23 mouse cellular contexts compared by ENCODE assay signal in the genomic region with DNA sequence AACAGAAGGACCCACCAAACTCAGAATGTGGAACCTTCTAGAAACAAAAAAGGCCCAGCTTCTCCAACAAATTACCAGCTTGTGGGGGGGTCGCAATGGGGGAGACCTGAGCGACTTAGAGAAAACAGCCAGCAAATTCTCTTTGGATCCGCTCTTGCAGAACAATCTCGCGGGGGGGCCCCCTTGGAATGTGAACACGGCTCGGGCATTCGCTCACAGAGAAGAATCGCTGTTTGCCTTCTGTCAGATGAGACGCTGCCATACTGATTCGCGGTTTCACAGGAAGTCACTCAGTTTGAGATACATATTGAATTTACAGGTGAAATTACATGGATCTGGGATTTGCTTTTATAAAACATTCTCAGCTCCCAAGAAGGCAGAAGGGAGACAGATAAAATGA.
DNase-seq lines count a peak whose midpoint lies in the region; ATAC-seq and TF ChIP-seq lines count a peak whose summit lies in the region.
"Had no signal": no experiment of that assay in that cellular context is flagged by ENCODE, and none has a peak within 500 bp of the region (broad histone marks: within the 10 kb centered on the region; RNA-seq: fewer than 3 reads in every experiment).

No protein-coding gene starts in this region.

- no peak for ATAC-seq in hindbrain, postnatal 0 days
- ATAC-seq in hindbrain, embryonic 12.5 days (ENCODE audit: low FRiP score) = no peak
- no peak for ATAC-seq in midbrain, postnatal 0 days (ENCODE audit: low FRiP score)
- ATAC-seq in midbrain, embryonic 16.5 days = no peak
- ATAC-seq: intestine, embryonic 16.5 days; liver, embryonic 12.5 days; liver, postnatal 0 days; Patski had no signal

- H3K9ac ChIP-seq in hindbrain, postnatal 0 days (replicated peaks; ENCODE audit: low read length) = no peak overlapping the region
- no peak overlapping the region for H3K9ac ChIP-seq in hindbrain, embryonic 12.5 days
- no peak overlapping the region for H3K9ac ChIP-seq in midbrain, postnatal 0 days (replicated peaks; ENCODE audit: low read length, poor library complexity, severe bottlenecking)
- H3K9ac ChIP-seq in midbrain, embryonic 16.5 days (ENCODE audit: low read depth, low read length) = no peak overlapping the region
- H3K9ac ChIP-seq: embryonic facial prominence, embryonic 13.5 days; liver, embryonic 12.5 days; liver, postnatal 0 days; midbrain, embryonic 12.5 days; neural tube, embryonic 15.5 days had no signal

- no peak overlapping the region for H3K4me3 ChIP-seq in hindbrain, postnatal 0 days (ENCODE audit: low read length)
- no peak overlapping the region for H3K4me3 ChIP-seq in hindbrain, embryonic 12.5 days
- no peak overlapping the region for H3K4me3 ChIP-seq in midbrain, postnatal 0 days (ENCODE audit: low read depth, low read length)
- no peak overlapping the region for H3K4me3 ChIP-seq in midbrain, embryonic 16.5 days (ENCODE audit: low read depth, low read length)
- H3K4me3 ChIP-seq: embryonic facial prominence, embryonic 13.5 days; layer of hippocampus, adult 2 months; liver, embryonic 12.5 days; midbrain, embryonic 12.5 days; neural tube, embryonic 15.5 days had no signal

- 54% methylated on average over 12 of the region's 12 CpGs for WGBS in hindbrain, postnatal 0 days
- WGBS in hindbrain, embryonic 12.5 days = 55% methylated on average over 12 of the region's 12 CpGs
- WGBS in midbrain, postnatal 0 days = 45% methylated on average over 12 of the region's 12 CpGs
- WGBS in midbrain, embryonic 16.5 days = 45% methylated on average over 12 of the region's 12 CpGs

- H3K9me3 ChIP-seq in hindbrain, postnatal 0 days (ENCODE audit: low read length) = no peaks in the 10 kb centered on the region
- H3K9me3 ChIP-seq in hindbrain, embryonic 12.5 days (replicated peaks) = no peaks in the 10 kb centered on the region
- no peaks in the 10 kb centered on the region for H3K9me3 ChIP-seq in midbrain, postnatal 0 days (ENCODE audit: low read length)
- no peaks in the 10 kb centered on the region for H3K9me3 ChIP-seq in midbrain, embryonic 16.5 days (replicated peaks; ENCODE audit: control insufficient read depth, low read length, poor library complexity, severe bottlenecking)
- H3K9me3 ChIP-seq: embryonic facial prominence, embryonic 13.5 days; liver, embryonic 12.5 days; midbrain, embryonic 12.5 days; neural tube, embryonic 15.5 days had no signal

- TF ChIP-seq CTCF in hindbrain, postnatal 0 days (IDR thresholded peaks at IDR 0.05; ENCODE audit: low read depth) = no peak
- TF ChIP-seq CTCF in midbrain, postnatal 0 days (IDR thresholded peaks at IDR 0.05) = no peak

- peak; percentile 24 for DNase-seq in embryo, embryonic 11 days
- DNase-seq in embryo, embryonic 9.5 days (ENCODE audit: extremely low spot score) = no peak
- peak; percentile 33 for DNase-seq in hindbrain, postnatal 0 days (ENCODE audit: low spot score)
- DNase-seq in midbrain, postnatal 0 days (ENCODE audit: low spot score) = peak; percentile 37
- no peak for DNase-seq in heart, adult 9 months (ENCODE audit: low spot score in 2 of 2)
- DNase-seq: adrenal gland, postnatal 10 days; cerebellum, adult 18-20 months; gastrocnemius, postnatal 10 days; heart, postnatal 14 days; liver, postnatal 0 days; lung, postnatal 36 days; retina, postnatal 1 day; thymus, adult 2 months; thymus, postnatal 36 days had no signal

- no peak overlapping the region for H3K4me2 ChIP-seq in hindbrain, postnatal 0 days (ENCODE audit: low read depth, low read length)
- no peak overlapping the region for H3K4me2 ChIP-seq in hindbrain, embryonic 12.5 days (replicated peaks)
- H3K4me2 ChIP-seq in midbrain, postnatal 0 days (ENCODE audit: low read depth, low read length, poor library complexity, severe bottlenecking) = no peak overlapping the region
- H3K4me2 ChIP-seq in midbrain, embryonic 16.5 days (ENCODE audit: low read length) = no peak overlapping the region
- H3K4me2 ChIP-seq: embryonic facial prominence, embryonic 13.5 days; liver, embryonic 12.5 days; midbrain, embryonic 12.5 days; neural tube, embryonic 15.5 days had no signal

- no peaks in the 10 kb centered on the region for H3K27me3 ChIP-seq in hindbrain, postnatal 0 days (ENCODE audit: insufficient read depth, low read length)
- no peaks in the 10 kb centered on the region for H3K27me3 ChIP-seq in hindbrain, embryonic 12.5 days
- no peaks in the 10 kb centered on the region for H3K27me3 ChIP-seq in midbrain, postnatal 0 days (ENCODE audit: insufficient read depth, low read length)
- H3K27me3 ChIP-seq in midbrain, embryonic 16.5 days (ENCODE audit: control insufficient read depth, insufficient read depth, low read depth, low read length) = no peaks in the 10 kb centered on the region
- H3K27me3 ChIP-seq: embryonic facial prominence, embryonic 13.5 days; liver, embryonic 12.5 days; neural tube, embryonic 15.5 days; Patski had no signal

- peaks cover 7% of the 10 kb centered on the region for H3K4me1 ChIP-seq in hindbrain, postnatal 0 days (ENCODE audit: insufficient read depth, low read length)
- H3K4me1 ChIP-seq in hindbrain, embryonic 12.5 days = peaks cover 6% of the 10 kb centered on the region
- H3K4me1 ChIP-seq in midbrain, postnatal 0 days (ENCODE audit: insufficient read depth, low read length) = no peaks in the 10 kb centered on the region
- H3K4me1 ChIP-seq in midbrain, embryonic 16.5 days (ENCODE audit: control insufficient read depth, insufficient read depth, low read length) = peaks cover 6% of the 10 kb centered on the region; the same call in 1 of the 2 replicates
- H3K4me1 ChIP-seq: liver, embryonic 12.5 days; midbrain, embryonic 12.5 days had no signal

- no peaks in the 10 kb centered on the region; the same call in 1 of the 2 replicates for H3K36me3 ChIP-seq in hindbrain, postnatal 0 days (ENCODE audit: insufficient read depth, low read length)
- H3K36me3 ChIP-seq in hindbrain, embryonic 12.5 days = no peaks in the 10 kb centered on the region
- no peaks in the 10 kb centered on the region for H3K36me3 ChIP-seq in midbrain, postnatal 0 days (ENCODE audit: insufficient read depth, low read length)
- no peaks in the 10 kb centered on the region for H3K36me3 ChIP-seq in midbrain, embryonic 16.5 days (ENCODE audit: control insufficient read depth, insufficient read depth, low read length)
- H3K36me3 ChIP-seq: embryonic facial prominence, embryonic 13.5 days; midbrain, embryonic 12.5 days; neural tube, embryonic 15.5 days had no signal

- H3K27ac ChIP-seq in hindbrain, postnatal 0 days = no peak overlapping the region
- no peak overlapping the region for H3K27ac ChIP-seq in hindbrain, embryonic 12.5 days
- no peak overlapping the region for H3K27ac ChIP-seq in midbrain, postnatal 0 days (ENCODE audit: low read depth, low read length)
- H3K27ac ChIP-seq in midbrain, embryonic 16.5 days (ENCODE audit: low read length) = no peak overlapping the region
- H3K27ac ChIP-seq: embryonic facial prominence, embryonic 13.5 days; liver, embryonic 12.5 days; midbrain, embryonic 12.5 days; neural tube, embryonic 15.5 days had no signal

Comparison
In these comparisons a context has a peak if more than half of its experiments do, and no peak if none do; other contexts are left out.
1. DNase-seq: peak in embryo, embryonic 11 days (single experiment), hindbrain, postnatal 0 days (single experiment) and midbrain, postnatal 0 days (single experiment); none in embryo, embryonic 9.5 days (single experiment) and heart, adult 9 months (0 of 2).